Mouse (Mus musculus): Measurements from ENCODE around the gene 9230112D13Rik. TPM values are rescaled to one million over a fixed set of nuclear protein-coding genes. Genes with fewer than 3 reads are reported as not detected.

9230112D13Rik gene
- total and polyA plus RNA-seq, 2 experiments from 2014 or later: not detected

DNA sequence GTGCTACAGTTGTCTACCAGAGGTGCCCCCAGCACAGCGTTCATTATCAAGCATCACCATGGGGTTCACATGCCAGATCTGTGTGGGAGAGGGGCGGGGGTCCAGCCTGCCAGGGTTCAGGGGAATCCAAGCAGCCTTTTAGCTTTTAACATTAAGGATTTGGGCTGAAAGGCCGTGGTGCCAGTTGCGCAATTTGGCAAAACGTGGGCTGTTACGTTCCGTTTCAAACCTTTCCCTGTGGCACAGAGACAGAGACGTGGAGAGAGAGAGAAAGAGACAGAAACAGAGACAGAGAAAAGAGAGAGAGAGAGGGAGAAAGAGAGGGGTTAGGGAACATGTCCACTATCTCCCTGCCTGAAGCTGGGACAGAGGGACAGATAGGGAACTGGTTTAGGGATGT, 39.0 kb upstream of the 9230112D13Rik start:
- H3K4me3 ChIP-seq (ENCODE audit: low read depth, low read length): no peak overlapping the region
- no peak overlapping the region for H3K9ac ChIP-seq (replicated peaks; ENCODE audit: low read depth, low read length)
- H3K36me3 ChIP-seq (replicated peaks; ENCODE audit: control insufficient read depth, insufficient read depth, low read length): peaks cover 51% of the 10 kb centered on the region
- ATAC-seq (ENCODE audit: insufficient read depth, low read depth): no peak
- H3K4me2 ChIP-seq (ENCODE audit: low read depth, low read length): no peak overlapping the region
- no peaks in the 10 kb centered on the region for H3K27me3 ChIP-seq (ENCODE audit: control insufficient read depth, insufficient read depth, low read length)
- DNase-seq (ENCODE audit: low spot score): no peak
- H3K4me1 ChIP-seq (ENCODE audit: control insufficient read depth, insufficient read depth): peaks cover 13% of the 10 kb centered on the region
- no peaks in the 10 kb centered on the region for H3K9me3 ChIP-seq (replicated peaks; ENCODE audit: control insufficient read depth, low read length)
- WGBS: 89% methylated on average over 8 of the region's 8 CpGs
- H3K27ac ChIP-seq (ENCODE audit: low read depth): peak overlapping the region; percentile 47
- no peak for TF ChIP-seq EP300 (IDR thresholded peaks at IDR 0.05; ENCODE audit: low read depth)
- TF ChIP-seq CTCF (IDR thresholded peaks at IDR 0.05; ENCODE audit: low read depth): no peak

DNA sequence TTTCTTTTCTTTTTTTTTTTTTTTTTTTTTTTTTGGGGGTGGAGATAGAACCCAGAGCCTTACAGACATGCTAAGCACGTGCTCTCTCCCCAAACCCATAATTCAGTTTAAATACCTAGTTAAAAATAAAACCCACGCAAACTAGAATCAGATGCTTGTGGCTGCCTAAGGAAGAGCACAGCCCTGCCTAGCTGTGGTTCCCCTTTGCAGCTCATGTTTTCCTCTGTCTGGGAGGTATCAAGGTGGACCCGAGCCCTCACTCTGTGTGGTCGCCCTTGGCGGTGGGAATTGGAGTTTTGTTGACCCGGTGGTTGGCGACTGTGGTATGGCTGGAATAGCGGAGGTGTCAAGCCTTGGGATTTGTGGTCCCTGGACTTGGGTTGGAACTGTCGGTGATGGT, 36.3 kb upstream of the 9230112D13Rik start:
- no peak overlapping the region for H3K9ac ChIP-seq (replicated peaks; ENCODE audit: low read depth, low read length)
- H3K27me3 ChIP-seq (ENCODE audit: control insufficient read depth, insufficient read depth, low read length): no peaks in the 10 kb centered on the region
- TF ChIP-seq EP300 (IDR thresholded peaks at IDR 0.05; ENCODE audit: low read depth) (no peak), CTCF (IDR thresholded peaks at IDR 0.05; ENCODE audit: low read depth) (no peak)
- ATAC-seq (ENCODE audit: insufficient read depth, low read depth): no peak
- 0 out of 2 replicates have a peak, but pooled peaks cover 5% of the 10 kb centered on the region for H3K4me1 ChIP-seq (ENCODE audit: control insufficient read depth, insufficient read depth)
- H3K9me3 ChIP-seq (replicated peaks; ENCODE audit: control insufficient read depth, low read length): no peaks in the 10 kb centered on the region
- peaks cover 78% of the 10 kb centered on the region for H3K36me3 ChIP-seq (replicated peaks; ENCODE audit: control insufficient read depth, insufficient read depth, low read length)
- 82% methylated on average over 9 of the region's 9 CpGs for whole genome bisulfite sequencing
- no peak for DNase-seq (ENCODE audit: low spot score)
- H3K4me2 ChIP-seq (ENCODE audit: low read depth, low read length): no peak overlapping the region
- no peak overlapping the region for H3K27ac ChIP-seq (ENCODE audit: low read depth)
- H3K4me3 ChIP-seq (ENCODE audit: low read depth, low read length): no peak overlapping the region

GRCm38 (mm10) chr14:34555211-34555610, 32.6 kb upstream of the 9230112D13Rik start:
- H3K9me3 ChIP-seq (replicated peaks; ENCODE audit: control insufficient read depth, low read length): no peaks in the 10 kb centered on the region
- peak overlapping the region; percentile 35 for H3K27ac ChIP-seq (ENCODE audit: low read depth)
- H3K4me2 ChIP-seq (ENCODE audit: low read depth, low read length): no peak overlapping the region
- H3K27me3 ChIP-seq (ENCODE audit: control insufficient read depth, insufficient read depth, low read length): no peaks in the 10 kb centered on the region
- no peak for TF ChIP-seq CTCF (IDR thresholded peaks at IDR 0.05; ENCODE audit: low read depth)
- no peak for TF ChIP-seq EP300 (IDR thresholded peaks at IDR 0.05; ENCODE audit: low read depth)
- no peak overlapping the region for H3K9ac ChIP-seq (replicated peaks; ENCODE audit: low read depth, low read length)
- peaks cover 76% of the 10 kb centered on the region for H3K36me3 ChIP-seq (replicated peaks; ENCODE audit: control insufficient read depth, insufficient read depth, low read length)
- no peak overlapping the region for H3K4me3 ChIP-seq (ENCODE audit: low read depth, low read length)
- peaks cover 12% of the 10 kb centered on the region; the same call in 1 of the 2 replicates for H3K4me1 ChIP-seq (ENCODE audit: control insufficient read depth, insufficient read depth)
- 56% methylated on average over 13 of the region's 13 CpGs for WGBS
- no peak for ATAC-seq (ENCODE audit: insufficient read depth, low read depth)
- DNase-seq (ENCODE audit: low spot score): no peak

- Histone ChIP-seq H3K36me3 (replicated peaks; ENCODE audit: control insufficient read depth, insufficient read depth, low read length) (peaks cover 79% of the 10 kb centered on the region), H3K27me3 (ENCODE audit: control insufficient read depth, insufficient read depth, low read length) (no peaks in the 10 kb centered on the region), H3K4me3 (ENCODE audit: low read depth, low read length) (no peak overlapping the region), H3K4me1 (ENCODE audit: control insufficient read depth, insufficient read depth) (peaks cover 21% of the 10 kb centered on the region; the same call in 1 of the 2 replicates), H3K9me3 (replicated peaks; ENCODE audit: control insufficient read depth, low read length) (no peaks in the 10 kb centered on the region), H3K9ac (replicated peaks; ENCODE audit: low read depth, low read length) (no peak overlapping the region), H3K27ac (ENCODE audit: low read depth) (peak overlapping the region; percentile 37; the same call in 1 of the 2 replicates), H3K4me2 (ENCODE audit: low read depth, low read length) (no peak overlapping the region)
- WGBS: 45% methylated on average over 3 of the region's 3 CpGs
- no peak for DNase-seq (ENCODE audit: low spot score)
- TF ChIP-seq EP300 (IDR thresholded peaks at IDR 0.05; ENCODE audit: low read depth): peak; percentile 67; the same call in 1 of the 2 replicates
- TF ChIP-seq CTCF (IDR thresholded peaks at IDR 0.05; ENCODE audit: low read depth): no peak
- ATAC-seq (ENCODE audit: insufficient read depth, low read depth): 0 out of 2 replicates have a peak, but pooled peaks have one; percentile 7
These were observed 31.4 kb upstream of the 9230112D13Rik start for GRCm38 (mm10) chr14:34554047-34554446.

DNA sequence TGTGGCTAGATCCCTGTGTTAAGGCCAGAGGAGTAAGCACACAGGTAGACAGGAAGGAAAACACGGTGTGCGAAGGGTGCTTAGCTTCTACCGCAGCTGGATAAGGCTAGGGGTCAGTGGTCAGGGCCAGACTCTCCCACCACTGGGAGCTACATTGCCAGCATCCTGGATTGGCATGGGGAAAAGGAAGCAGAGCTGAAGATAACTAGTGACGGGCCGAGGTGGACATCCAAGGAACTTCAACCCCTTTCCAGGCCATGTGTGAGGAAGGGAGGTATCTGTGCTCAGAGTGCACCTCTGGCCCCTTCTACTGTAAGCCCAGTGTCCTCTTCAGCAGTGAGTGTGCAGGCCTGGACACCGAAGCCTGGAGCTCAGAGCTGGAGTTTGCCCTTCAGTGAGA, 30.9 kb upstream of the 9230112D13Rik start:
- peaks cover 27% of the 10 kb centered on the region for H3K4me1 ChIP-seq (ENCODE audit: control insufficient read depth, insufficient read depth)
- H3K9ac ChIP-seq (replicated peaks; ENCODE audit: low read depth, low read length): no peak overlapping the region
- 62% methylated on average over 6 of the region's 6 CpGs for WGBS

DNA sequence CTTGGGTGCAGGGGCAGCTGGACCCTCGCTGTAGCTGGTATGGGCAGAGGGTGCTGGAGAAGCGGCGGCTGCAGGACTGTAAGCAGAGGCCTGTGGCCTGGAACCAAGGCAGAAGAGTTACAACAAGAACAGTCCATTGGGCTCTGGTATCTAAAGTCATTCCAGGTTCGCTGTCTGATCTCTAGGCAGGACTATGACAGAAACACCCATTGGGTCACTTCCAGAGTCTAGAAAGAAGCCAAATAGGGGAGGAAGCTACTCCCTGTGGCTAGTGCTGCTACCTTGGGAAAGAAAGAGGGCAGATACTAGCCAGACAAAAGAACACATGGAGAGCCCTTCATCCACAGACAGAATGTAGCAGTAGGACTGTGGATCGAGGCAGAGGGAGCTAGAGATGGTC, 29.6 kb upstream of the 9230112D13Rik start:
- Histone ChIP-seq H3K36me3 (replicated peaks; ENCODE audit: control insufficient read depth, insufficient read depth, low read length) (peaks cover 69% of the 10 kb centered on the region), H3K4me2 (ENCODE audit: low read depth, low read length) (no peak overlapping the region), H3K9me3 (replicated peaks; ENCODE audit: control insufficient read depth, low read length) (no peaks in the 10 kb centered on the region), H3K27me3 (ENCODE audit: control insufficient read depth, insufficient read depth, low read length) (no peaks in the 10 kb centered on the region), H3K4me1 (ENCODE audit: control insufficient read depth, insufficient read depth) (peaks cover 40% of the 10 kb centered on the region), H3K4me3 (ENCODE audit: low read depth, low read length) (no peak overlapping the region), H3K27ac (ENCODE audit: low read depth) (no peak overlapping the region), H3K9ac (replicated peaks; ENCODE audit: low read depth, low read length) (no peak overlapping the region)
- 84% methylated on average over 5 of the region's 5 CpGs for WGBS
- DNase-seq (ENCODE audit: low spot score) (no peak), ATAC-seq (ENCODE audit: insufficient read depth, low read depth) (no peak)
- TF ChIP-seq EP300 (IDR thresholded peaks at IDR 0.05; ENCODE audit: low read depth) (no peak), CTCF (IDR thresholded peaks at IDR 0.05; ENCODE audit: low read depth) (no peak)

More for the DNA sequence above, 30.9 kb upstream of the 9230112D13Rik start:
- Histone ChIP-seq H3K27ac (ENCODE audit: low read depth) (peak overlapping the region; percentile 37), H3K4me3 (ENCODE audit: low read depth, low read length) (no peak overlapping the region), H3K4me2 (ENCODE audit: low read depth, low read length) (no peak overlapping the region), H3K36me3 (replicated peaks; ENCODE audit: control insufficient read depth, insufficient read depth, low read length) (peaks cover 75% of the 10 kb centered on the region), H3K9me3 (replicated peaks; ENCODE audit: control insufficient read depth, low read length) (no peaks in the 10 kb centered on the region), H3K27me3 (ENCODE audit: control insufficient read depth, insufficient read depth, low read length) (no peaks in the 10 kb centered on the region)
- ATAC-seq (ENCODE audit: insufficient read depth, low read depth) (no peak), DNase-seq (ENCODE audit: low spot score) (no peak)
- TF ChIP-seq CTCF (IDR thresholded peaks at IDR 0.05; ENCODE audit: low read depth) (no peak), EP300 (IDR thresholded peaks at IDR 0.05; ENCODE audit: low read depth) (no peak)

Measured in heart, postnatal 0 days (tissue).